Mouse (Mus musculus): ENCODE measurements around the gene Gpr39.

- TF ChIP-seq POLR2A (IDR thresholded peaks at IDR 0.05; ENCODE audit: borderline replicate concordance, low read depth, low read length), result no peak
- no peak for TF ChIP-seq CTCF (IDR thresholded peaks at IDR 0.05; ENCODE audit: low read depth, low read length)
Measured at GRCm38 (mm10) chr1:125760696-125761025, 83.9 kb downstream of the Gpr39 start.

Data from bone marrow macrophage, adult 2 months (primary cell).